Mouse (Mus musculus) neural tube, embryonic 15.5 days (tissue): ENCODE data around the gene Cd27. TPM values are rescaled to one million over a fixed set of nuclear protein-coding genes. Genes with fewer than 3 reads are reported as not detected.

Experiments used
- ATAC-seq: fragments of 200-750 bp; cut with Nextera tagmentation; 2 replicates; pipeline ENCODE4 v1.8.0; 2017; ENCODE audit warnings: mild to moderate bottlenecking, moderate TSS enrichment, moderate library complexity; ENCODE audit not compliant: low FRiP score
- H3K27ac ChIP-seq: fragments of 300-500 bp; sonication (generic); replicated peaks from 2 replicates; pipeline ENCODE4 v1.5.1; 2015; ENCODE audit warnings: mild to moderate bottlenecking, inconsistent platforms
- H3K27me3 ChIP-seq: fragments of 300-500 bp; sonication (generic); replicated peaks from 2 replicates; pipeline ENCODE4 v1.6.1; 2015; ENCODE audit warnings: inconsistent platforms
- H3K36me3 ChIP-seq: fragments of 300-500 bp; sonication (generic); 2 replicates; pipeline ENCODE4 v1.6.1; 2015; ENCODE audit warnings: inconsistent platforms
- H3K4me1 ChIP-seq: fragments of 300-500 bp; sonication (generic); 2 replicates; pipeline ENCODE4 v1.6.1; 2015; ENCODE audit warnings: inconsistent platforms
- H3K4me2 ChIP-seq: fragments of 300-500 bp; sonication (generic); 2 replicates; pipeline ENCODE4 v1.6.1; 2015; ENCODE audit warnings: inconsistent platforms, mild to moderate bottlenecking, moderate library complexity
- H3K4me3 ChIP-seq: fragments of 300-500 bp; sonication (generic); replicated peaks from 2 replicates; pipeline ENCODE4 v1.5.1; 2015; ENCODE audit warnings: mild to moderate bottlenecking, inconsistent platforms
- H3K9ac ChIP-seq: fragments of 300-500 bp; sonication (generic); replicated peaks from 2 replicates; pipeline ENCODE4 v1.6.1; 2015; ENCODE audit warnings: mild to moderate bottlenecking, inconsistent platforms
- H3K9me3 ChIP-seq: fragments of 300-500 bp; sonication (generic); replicated peaks from 2 replicates; pipeline ENCODE4 v1.6.1; 2016; ENCODE audit warnings: inconsistent platforms
- WGBS: fragments of 180-500 bp; shearing (Covaris S2); methylation state at CpG from one replicate; pipeline ENCODE4 v1.1.7; 2015; ENCODE audit warnings: mixed read lengths; 5-methylcytosine and 5-hydroxymethylcytosine counted together
- polyA plus RNA-seq: library from polyadenylated mRNA; unstranded; fragments of >200 nt; fragmentation: Nextera tagmentation; extraction: Ambion mirVana; gene quantifications from 2 replicates; pipeline ENCODE4 v1.2.1, GENCODE M21; 2015

The Cd27 gene
- polyA plus RNA-seq, 1 experiment from 2014 or later = 2.0 TPM

DNA sequence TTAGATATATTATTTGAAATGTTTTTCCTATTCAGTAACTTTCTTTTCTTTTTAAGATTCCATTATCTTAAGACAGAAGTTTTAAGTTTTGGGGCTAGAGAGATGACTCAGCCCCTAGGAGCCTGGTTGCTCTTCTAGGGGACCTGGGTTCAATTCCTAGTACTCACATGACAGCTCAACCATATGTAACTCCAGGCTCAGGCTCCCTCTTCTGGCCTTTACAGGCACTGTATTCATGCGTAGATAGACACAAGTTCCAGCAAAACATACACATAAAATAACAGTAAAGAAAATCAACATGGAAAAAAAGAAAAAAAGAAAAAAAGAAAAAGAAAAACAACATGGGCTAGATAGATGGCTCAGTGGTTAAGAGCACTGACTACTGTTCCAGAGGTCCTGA is 26.4 kb downstream of the Cd27 start:
- no peaks in the 10 kb centered on the region for H3K4me1 ChIP-seq
- H3K4me2 ChIP-seq = no peak overlapping the region
- 90% methylated on average over 1 of the region's 1 CpGs for WGBS
- ATAC-seq = no peak
- H3K27me3 ChIP-seq = peaks cover 18% of the 10 kb centered on the region; the same call in 1 of the 2 replicates
- H3K36me3 ChIP-seq = no peaks in the 10 kb centered on the region
- H3K9ac ChIP-seq = no peak overlapping the region
- no peaks in the 10 kb centered on the region for H3K9me3 ChIP-seq
- no peak overlapping the region for H3K27ac ChIP-seq
- H3K4me3 ChIP-seq = no peak overlapping the region

DNA sequence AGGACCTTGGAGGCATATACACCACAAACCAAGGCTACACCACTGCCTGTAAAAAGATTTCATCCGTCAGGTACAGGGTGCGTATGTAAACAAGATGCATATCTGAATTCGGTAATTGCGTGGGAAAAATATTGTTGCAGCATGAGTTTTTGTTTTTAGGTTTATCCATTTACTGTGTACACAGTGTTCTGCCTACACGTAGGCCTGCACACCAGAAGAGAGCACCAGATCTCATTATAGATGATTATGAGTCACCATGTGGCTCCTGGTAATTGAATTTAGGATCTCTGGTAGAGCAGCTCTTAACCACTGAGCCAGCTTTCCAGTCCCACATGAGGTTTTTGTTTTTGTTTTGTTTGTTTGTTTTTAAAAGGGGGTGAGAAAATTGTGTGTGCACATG is 39.6 kb downstream of the Cd27 start:
- Histone ChIP-seq H3K9me3 (no peaks in the 10 kb centered on the region), H3K4me1 (peaks cover 19% of the 10 kb centered on the region), H3K4me2 (no peak overlapping the region), H3K9ac (no peak overlapping the region), H3K4me3 (no peak overlapping the region), H3K27ac (no peak overlapping the region), H3K27me3 (no peaks in the 10 kb centered on the region), H3K36me3 (peaks cover 20% of the 10 kb centered on the region)
- no peak for ATAC-seq
- WGBS = 90% methylated on average over 5 of the region's 5 CpGs

DNA sequence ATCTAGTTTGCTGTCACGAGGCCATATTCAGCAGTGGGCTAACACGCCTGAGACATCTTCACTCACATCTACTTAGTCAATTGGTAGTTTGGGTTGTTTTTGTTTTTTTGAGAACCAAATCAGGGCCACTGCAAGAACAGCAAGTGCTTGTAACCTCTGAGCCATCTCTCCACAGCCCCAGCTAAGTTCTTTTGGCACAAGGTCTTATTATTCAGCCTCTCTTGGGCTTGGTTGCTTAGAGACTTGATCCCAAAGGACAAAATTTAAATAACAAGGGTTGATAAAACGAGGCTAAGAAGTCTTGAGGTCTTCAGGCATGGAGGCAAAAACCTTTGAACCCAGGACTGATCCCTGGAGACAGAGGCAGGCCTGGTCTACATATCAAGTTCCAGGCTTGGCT is 40.5 kb downstream of the Cd27 start:
- Histone ChIP-seq H3K4me1 (peaks cover 19% of the 10 kb centered on the region), H3K9ac (no peak overlapping the region), H3K36me3 (peaks cover 20% of the 10 kb centered on the region), H3K9me3 (no peaks in the 10 kb centered on the region), H3K27ac (no peak overlapping the region), H3K27me3 (no peaks in the 10 kb centered on the region), H3K4me3 (no peak overlapping the region), H3K4me2 (no peak overlapping the region)
- no peak for ATAC-seq
- WGBS = 55% methylated on average over 3 of the region's 3 CpGs

DNA sequence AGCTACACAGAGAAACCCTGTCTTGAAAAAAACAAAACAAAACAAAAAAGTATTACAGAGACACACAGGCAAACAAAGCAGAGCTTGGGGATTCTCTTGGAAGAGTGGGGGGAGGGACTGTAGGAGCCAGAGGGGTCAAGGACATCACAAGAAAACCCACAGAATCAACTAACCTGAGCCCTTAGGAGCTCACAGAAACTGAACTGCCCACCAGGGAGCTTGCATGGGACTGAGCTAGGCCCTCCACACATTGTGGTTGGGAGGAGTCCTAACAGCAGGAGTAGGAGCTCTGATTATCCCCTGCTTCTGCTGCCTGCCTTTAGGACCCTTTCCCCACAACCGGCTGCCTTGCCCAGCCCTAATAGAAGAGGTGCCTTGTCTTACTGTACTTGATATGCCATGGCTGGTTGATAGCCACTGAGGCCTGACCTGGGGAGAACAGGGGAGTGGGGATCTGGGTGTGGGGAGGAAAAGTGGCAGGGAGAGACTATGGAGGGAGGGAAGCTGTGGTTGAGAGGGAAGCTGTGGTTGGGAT is 41.2 kb downstream of the Cd27 start:
- H3K36me3 ChIP-seq = peaks cover 20% of the 10 kb centered on the region
- WGBS = 21% methylated on average over 1 of the region's 1 CpGs

DNA sequence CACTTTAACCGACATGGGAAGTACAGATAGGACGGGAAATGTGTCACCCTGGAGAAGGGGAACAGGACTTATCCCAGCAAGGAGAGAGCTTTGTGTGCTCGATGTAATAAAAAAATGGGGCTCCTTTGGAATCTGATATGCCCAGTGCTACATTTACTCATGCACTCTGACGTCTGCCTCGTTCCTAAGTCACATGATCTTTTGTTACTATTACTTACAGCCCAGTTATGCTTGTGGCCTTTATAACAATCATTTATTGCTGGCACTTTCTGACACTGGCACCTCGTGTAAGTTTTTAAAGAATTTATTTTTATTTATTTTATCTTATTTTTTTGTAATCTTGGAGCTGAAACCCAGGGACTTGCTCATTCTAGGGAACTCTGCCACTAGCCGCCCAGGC is 43.4 kb downstream of the Cd27 start:
- Histone ChIP-seq H3K4me2 (peak overlapping the region; percentile 92; the same call in 1 of the 2 replicates), H3K27me3 (no peaks in the 10 kb centered on the region), H3K36me3 (peaks cover 28% of the 10 kb centered on the region), H3K27ac (no peak overlapping the region), H3K4me3 (no peak overlapping the region), H3K4me1 (peaks cover 30% of the 10 kb centered on the region), H3K9ac (no peak overlapping the region), H3K9me3 (no peaks in the 10 kb centered on the region)
- ATAC-seq = no peak
- 80% methylated on average over 7 of the region's 7 CpGs for WGBS

More for the DNA sequence above, 41.2 kb downstream of the Cd27 start:
- Histone ChIP-seq H3K9me3 (no peaks in the 10 kb centered on the region), H3K27ac (no peak overlapping the region), H3K4me2 (no peak overlapping the region), H3K4me1 (peaks cover 22% of the 10 kb centered on the region), H3K27me3 (no peaks in the 10 kb centered on the region), H3K4me3 (no peak overlapping the region), H3K9ac (no peak overlapping the region)
- ATAC-seq = no peak

DNA sequence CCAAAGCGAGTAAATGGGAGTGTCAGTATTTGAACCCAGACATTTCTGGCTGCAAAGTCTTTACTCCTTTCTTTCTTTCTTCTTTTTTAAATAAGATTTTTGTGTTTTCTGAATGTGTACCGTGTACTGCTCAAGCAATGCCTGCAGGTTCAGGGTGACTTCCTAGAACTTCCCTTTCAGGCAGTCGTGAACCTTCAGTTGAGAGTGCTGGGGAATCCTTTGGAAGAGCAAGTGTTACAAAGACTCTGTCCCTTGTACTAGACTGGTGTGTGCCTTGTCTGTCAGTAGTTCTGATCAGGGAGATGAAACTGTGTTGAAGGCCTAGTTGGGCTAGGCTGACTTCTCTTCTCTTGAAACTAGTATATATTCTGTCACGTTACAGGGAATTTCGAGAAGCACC is 44.0 kb downstream of the Cd27 start:
- no peaks in the 10 kb centered on the region for H3K9me3 ChIP-seq
- peaks cover 33% of the 10 kb centered on the region for H3K36me3 ChIP-seq
- WGBS = 52% methylated on average over 5 of the region's 5 CpGs
- H3K9ac ChIP-seq = peak overlapping the region; percentile 78
- peaks cover 30% of the 10 kb centered on the region for H3K4me1 ChIP-seq
- H3K27me3 ChIP-seq = no peaks in the 10 kb centered on the region
- H3K27ac ChIP-seq = peak overlapping the region; percentile 100
- peak overlapping the region; percentile 74 for H3K4me3 ChIP-seq
- no peak for ATAC-seq
- H3K4me2 ChIP-seq = peak overlapping the region; percentile 92

DNA sequence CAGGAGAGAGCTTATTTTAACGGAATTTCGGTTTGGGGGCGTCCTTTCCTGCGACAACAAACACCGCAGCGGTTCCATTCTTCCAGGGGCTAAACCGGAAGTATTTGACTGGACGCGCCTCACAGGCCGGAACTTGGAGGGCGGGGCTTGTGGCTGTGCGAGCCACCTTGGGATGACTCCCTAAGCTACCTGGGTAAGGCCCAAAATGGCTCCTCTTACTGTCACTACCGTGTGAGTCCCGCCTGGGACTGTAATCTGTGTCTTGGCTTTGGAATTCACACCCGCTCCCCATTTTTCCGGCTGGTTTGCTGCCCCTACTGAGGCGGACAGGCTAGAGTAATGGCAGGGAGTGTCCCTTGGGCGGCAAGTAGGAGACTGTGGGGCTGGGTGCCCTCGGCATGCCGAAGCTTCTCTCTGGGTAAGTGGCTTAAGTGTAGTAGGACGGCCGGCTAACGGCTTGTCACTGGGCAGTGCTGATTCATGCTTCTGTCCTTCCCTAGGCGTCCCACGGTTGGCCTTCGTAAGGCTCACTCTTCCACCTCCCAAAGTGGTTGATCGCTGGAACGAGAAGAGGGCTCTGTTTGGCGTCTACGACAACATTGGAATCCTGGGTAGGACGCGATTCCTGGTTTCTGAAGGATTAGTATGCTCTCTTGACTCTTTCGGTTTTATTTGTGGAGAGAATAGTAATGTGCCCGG is 44.6 kb downstream of the Cd27 start:
- WGBS = under 1% methylated on average over 34 of the region's 34 CpGs
- ATAC-seq = peak; percentile 96
- peaks cover 39% of the 10 kb centered on the region for H3K36me3 ChIP-seq

DNA sequence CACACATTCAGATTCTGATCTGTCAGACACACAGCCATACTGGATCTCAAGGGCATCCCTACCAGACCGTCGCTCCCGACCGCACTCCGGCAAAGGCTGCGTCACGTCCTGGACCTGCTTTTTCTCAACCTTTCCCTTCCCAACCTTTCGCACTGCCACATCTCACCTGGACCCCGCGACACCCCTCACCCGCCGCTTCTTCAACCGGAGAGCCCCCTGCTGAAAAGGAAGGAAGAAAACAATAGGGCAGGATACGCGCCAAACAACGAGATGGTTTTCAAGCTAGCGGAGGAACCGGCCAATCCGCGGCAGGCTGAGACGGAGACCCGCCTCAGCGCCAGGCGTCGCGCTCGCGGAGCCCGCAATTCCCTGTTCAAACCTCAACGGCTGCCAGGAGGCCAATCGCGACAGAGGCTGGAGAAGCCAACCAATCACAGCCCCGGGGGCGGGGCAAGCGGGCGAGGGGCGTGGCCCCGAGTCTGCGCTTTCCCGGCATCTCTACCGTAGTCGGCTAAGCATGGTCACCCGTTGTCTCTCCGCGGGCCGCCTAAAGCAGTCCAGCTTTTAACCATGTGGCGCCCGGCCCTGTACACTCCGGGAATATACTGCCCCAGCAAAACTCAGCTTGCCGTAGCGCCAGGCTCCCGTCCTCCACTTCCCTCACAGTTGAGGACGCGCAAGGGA is 45.3 kb downstream of the Cd27 start, which contains the start of the genes Ncapd2 and Mrpl51:
Gene Ncapd2, minus strand, starts transcription at position 370 of the 684 bp plus-strand sequence.
Gene Mrpl51, plus strand, starts transcription at position 470 of the 684 bp plus-strand sequence.
- no peaks in the 10 kb centered on the region for H3K27me3 ChIP-seq

More for the DNA sequence above, 44.6 kb downstream of the Cd27 start:
- Histone ChIP-seq H3K27me3 (no peaks in the 10 kb centered on the region), H3K4me2 (peak overlapping the region; percentile 92), H3K4me1 (peaks cover 30% of the 10 kb centered on the region), H3K9me3 (no peaks in the 10 kb centered on the region), H3K4me3 (peak overlapping the region; percentile 74), H3K27ac (peak overlapping the region; percentile 100), H3K9ac (peak overlapping the region; percentile 78)

DNA sequence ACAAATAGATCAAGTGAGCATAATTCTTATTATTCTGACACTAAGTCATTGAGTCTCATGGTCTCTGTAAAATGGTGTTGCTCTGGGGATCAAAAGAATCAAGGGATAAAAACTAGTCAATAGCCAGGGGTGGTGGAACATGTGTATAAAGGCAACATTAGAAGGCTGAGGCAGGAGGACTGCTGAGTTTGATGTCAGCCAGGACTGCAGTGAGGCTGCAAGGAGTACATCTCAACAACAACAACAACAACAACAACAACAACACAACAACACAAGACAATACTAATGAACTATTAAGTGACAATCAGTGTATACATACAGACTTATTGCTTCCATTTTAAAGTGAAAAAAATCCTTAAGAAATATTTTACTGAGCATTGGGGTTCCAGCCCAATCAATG is 46.0 kb downstream of the Cd27 start:
- H3K4me2 ChIP-seq = peak overlapping the region; percentile 92
- H3K4me3 ChIP-seq = peak overlapping the region; percentile 74
- H3K9me3 ChIP-seq = no peaks in the 10 kb centered on the region
- H3K27me3 ChIP-seq = no peaks in the 10 kb centered on the region
- ATAC-seq = no peak
- H3K27ac ChIP-seq = peak overlapping the region; percentile 100; the same call in 1 of the 2 replicates
- peak overlapping the region; percentile 69 for H3K9ac ChIP-seq
- H3K4me1 ChIP-seq = peaks cover 30% of the 10 kb centered on the region
- peaks cover 50% of the 10 kb centered on the region for H3K36me3 ChIP-seq

More for the DNA sequence above, 45.3 kb downstream of the Cd27 start, which contains the start of the genes Ncapd2 and Mrpl51:
- H3K36me3 ChIP-seq = peaks cover 43% of the 10 kb centered on the region
- H3K4me2 ChIP-seq = peak within 1 kb of the TSS; percentile 92
- peak within 1 kb of the TSS; percentile 100 for H3K27ac ChIP-seq
- peak within 1 kb of the TSS; percentile 74 for H3K4me3 ChIP-seq
- peaks cover 30% of the 10 kb centered on the region for H3K4me1 ChIP-seq
- peak; percentile 98 for ATAC-seq
- WGBS = under 1% methylated on average over 54 of the region's 54 CpGs
- peak within 1 kb of the TSS; percentile 78 for H3K9ac ChIP-seq
- no peaks in the 10 kb centered on the region for H3K9me3 ChIP-seq

DNA sequence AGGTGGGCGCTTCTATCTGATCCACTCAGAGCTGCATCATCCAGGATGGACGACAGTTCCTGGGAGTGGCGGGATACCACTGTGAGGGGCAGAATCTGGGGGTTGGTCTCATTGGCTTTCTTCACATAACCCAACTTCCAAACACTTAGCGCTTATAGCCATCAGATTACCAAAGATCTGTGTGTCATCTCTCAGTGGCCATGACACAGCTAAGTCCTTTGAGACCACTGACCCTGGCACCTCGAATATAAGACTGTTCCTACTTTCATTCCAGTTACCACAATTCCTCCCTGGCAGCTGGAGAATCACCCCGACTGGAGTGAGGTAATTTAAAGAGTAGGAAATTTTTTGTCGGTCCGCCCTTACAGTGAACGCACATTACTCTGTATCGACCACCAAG is 50.6 kb downstream of the Cd27 start:
- Histone ChIP-seq H3K36me3 (peaks cover 72% of the 10 kb centered on the region), H3K4me3 (no peak overlapping the region), H3K9ac (no peak overlapping the region), H3K27ac (no peak overlapping the region), H3K9me3 (no peaks in the 10 kb centered on the region), H3K4me2 (no peak overlapping the region), H3K27me3 (no peaks in the 10 kb centered on the region), H3K4me1 (peaks cover 11% of the 10 kb centered on the region)
- no peak for ATAC-seq
- WGBS = 93% methylated on average over 10 of the region's 10 CpGs
